Mouse (Mus musculus) neural tube, embryonic 14.5 days (tissue): ENCODE data around the gene Purb. TPM values are rescaled to one million over a fixed set of nuclear protein-coding genes. Genes with fewer than 3 reads are reported as not detected.

Source experiments
- ATAC-seq: fragments of 200-750 bp; cut with Nextera tagmentation; 2 replicates; pipeline ENCODE4 v1.8.0; 2017; ENCODE audit warnings: low read depth, mild to moderate bottlenecking, moderate TSS enrichment, moderate library complexity
- H3K27ac ChIP-seq: fragments of 300-500 bp; sonication (generic); 2 replicates; pipeline ENCODE4 v1.5.1; 2014; ENCODE audit warnings: low read depth, mild to moderate bottlenecking, control low read depth, low read length, moderate library complexity, mixed read lengths
- H3K27me3 ChIP-seq: fragments of 300-500 bp; sonication (generic); 2 replicates; pipeline ENCODE4 v1.6.1; 2014; ENCODE audit warnings: low read length; ENCODE audit not compliant: control insufficient read depth, insufficient read depth
- H3K36me3 ChIP-seq: fragments of 300-500 bp; sonication (generic); 2 replicates; pipeline ENCODE4 v1.6.1; 2014; ENCODE audit warnings: low read length, mixed read lengths; ENCODE audit not compliant: control insufficient read depth, insufficient read depth
- H3K4me1 ChIP-seq: fragments of 300-500 bp; sonication (generic); 2 replicates; pipeline ENCODE4 v1.6.1; 2014; ENCODE audit warnings: low read length; ENCODE audit not compliant: control insufficient read depth, insufficient read depth
- H3K4me2 ChIP-seq: fragments of 300-500 bp; sonication (generic); 2 replicates; pipeline ENCODE4 v1.6.1; 2014; ENCODE audit warnings: mild to moderate bottlenecking, low read depth, low read length, control low read depth
- H3K4me3 ChIP-seq: fragments of 300-500 bp; sonication (generic); 2 replicates; pipeline ENCODE4 v1.5.1; 2014; ENCODE audit warnings: low read depth, low read length, control low read depth, mixed read lengths
- H3K9ac ChIP-seq: fragments of 300-500 bp; sonication (generic); replicated peaks from 2 replicates; pipeline ENCODE4 v1.6.1; 2014; ENCODE audit warnings: low read depth, mild to moderate bottlenecking, control low read depth, low read length, mixed read lengths
- H3K9me3 ChIP-seq: fragments of 300-500 bp; sonication (generic); 2 replicates; pipeline ENCODE4 v1.6.1; 2016; ENCODE audit warnings: low read length; ENCODE audit not compliant: control insufficient read depth
- WGBS: fragments of 180-500 bp; shearing (Covaris S2); extraction: QIAGEN DNeasy Blood & Tissue Kit; methylation state at CpG from one replicate; pipeline ENCODE4 v1.1.7; 2014; 5-methylcytosine and 5-hydroxymethylcytosine counted together
- polyA plus RNA-seq: library from polyadenylated mRNA; unstranded; fragments of >200 nt; fragmentation: Nextera tagmentation; extraction: Ambion mirVana; gene quantifications from 2 replicates; pipeline ENCODE4 v1.2.1, GENCODE M21; 2014

The Purb gene
- polyA plus RNA-seq, 1 experiment from 2014 or later, result 11.6 TPM

- Histone ChIP-seq H3K4me2 (no peak overlapping the region), H3K9ac (no peak overlapping the region), H3K27ac (no peak overlapping the region), H3K4me3 (no peak overlapping the region), H3K36me3 (no peaks in the 10 kb centered on the region), H3K27me3 (no peaks in the 10 kb centered on the region), H3K4me1 (peaks cover 18% of the 10 kb centered on the region), H3K9me3 (no peaks in the 10 kb centered on the region)
- WGBS, result 96% methylated on average over 1 of the region's 1 CpGs
- no peak for ATAC-seq
Observed at GRCm38 (mm10) chr11:6477350-6477749, 1.6 kb upstream of the Purb start.

- Histone ChIP-seq H3K4me1 (peaks cover 22% of the 10 kb centered on the region), H3K9me3 (no peaks in the 10 kb centered on the region), H3K9ac (no peak overlapping the region), H3K27me3 (no peaks in the 10 kb centered on the region), H3K36me3 (no peaks in the 10 kb centered on the region), H3K27ac (no peak overlapping the region), H3K4me3 (no peak overlapping the region), H3K4me2 (no peak overlapping the region)
- ATAC-seq, result no peak
- WGBS, result 70% methylated on average over 6 of the region's 6 CpGs
Observed at GRCm38 (mm10) chr11:6476876-6477275, 1.2 kb upstream of the Purb start.

- Histone ChIP-seq H3K27ac (peak overlapping the region; percentile 97), H3K36me3 (no peaks in the 10 kb centered on the region), H3K27me3 (no peaks in the 10 kb centered on the region), H3K4me3 (peak overlapping the region; percentile 96), H3K9me3 (no peaks in the 10 kb centered on the region), H3K9ac (peak overlapping the region; percentile 92), H3K4me1 (peaks cover 34% of the 10 kb centered on the region), H3K4me2 (peak overlapping the region; percentile 97)
- peak; percentile 28 for ATAC-seq
- under 1% methylated on average over 93 of the region's 109 CpGs for WGBS
Observed at GRCm38 (mm10) chr11:6474874-6475731, 614 bp downstream of the Purb start.

- Histone ChIP-seq H3K9ac (peak overlapping the region; percentile 92), H3K27me3 (no peaks in the 10 kb centered on the region), H3K9me3 (no peaks in the 10 kb centered on the region), H3K27ac (peak overlapping the region; percentile 97), H3K4me3 (peak overlapping the region; percentile 96), H3K4me2 (peak overlapping the region; percentile 97), H3K4me1 (peaks cover 38% of the 10 kb centered on the region), H3K36me3 (no peaks in the 10 kb centered on the region)
- WGBS, result 41% methylated on average over 6 of the region's 6 CpGs
- ATAC-seq, result no peak
Observed at GRCm38 (mm10) chr11:6474381-6474780, 1.3 kb downstream of the Purb start.

GRCm38 (mm10) chr11:6472076-6472475, 3.6 kb downstream of the Purb start:
- Histone ChIP-seq H3K36me3 (no peaks in the 10 kb centered on the region; the same call in 1 of the 2 replicates), H3K27ac (no peak overlapping the region), H3K9ac (peak overlapping the region; percentile 56; the same call in 1 of the 2 replicates), H3K9me3 (no peaks in the 10 kb centered on the region), H3K4me3 (peak overlapping the region; percentile 96), H3K4me1 (peaks cover 52% of the 10 kb centered on the region), H3K4me2 (peak overlapping the region; percentile 97), H3K27me3 (no peaks in the 10 kb centered on the region)
- no peak for ATAC-seq

- Histone ChIP-seq H3K27me3 (no peaks in the 10 kb centered on the region), H3K4me1 (peaks cover 52% of the 10 kb centered on the region), H3K9me3 (no peaks in the 10 kb centered on the region), H3K4me3 (peak overlapping the region; percentile 96), H3K27ac (0 out of 2 replicates have a peak overlapping the region, but pooled peaks have one; percentile 48), H3K4me2 (peak overlapping the region; percentile 97), H3K36me3 (no peaks in the 10 kb centered on the region; the same call in 1 of the 2 replicates), H3K9ac (peak overlapping the region; percentile 56)
- WGBS, result 6% methylated on average over 1 of the region's 1 CpGs
- ATAC-seq, result no peak
Observed at GRCm38 (mm10) chr11:6471493-6471892, 4.2 kb downstream of the Purb start.

GRCm38 (mm10) chr11:6471054-6471453, 4.7 kb downstream of the Purb start:
- Histone ChIP-seq H3K27me3 (no peaks in the 10 kb centered on the region), H3K9ac (peak overlapping the region; percentile 43; the same call in 1 of the 2 replicates), H3K27ac (peak overlapping the region; percentile 48; the same call in 1 of the 2 replicates), H3K36me3 (no peaks in the 10 kb centered on the region; the same call in 1 of the 2 replicates), H3K4me3 (peak overlapping the region; percentile 96), H3K4me2 (peak overlapping the region; percentile 97), H3K9me3 (no peaks in the 10 kb centered on the region), H3K4me1 (peaks cover 52% of the 10 kb centered on the region)
- WGBS, result 36% methylated on average over 2 of the region's 2 CpGs
- ATAC-seq, result no peak

- H3K9me3 ChIP-seq, result no peaks in the 10 kb centered on the region
- 90% methylated on average over 2 of the region's 2 CpGs for WGBS
- no peak for ATAC-seq
- 0 out of 2 replicates have a peak overlapping the region, but pooled peaks have one; percentile 4 for H3K4me2 ChIP-seq
- H3K9ac ChIP-seq, result no peak overlapping the region
- H3K27ac ChIP-seq, result no peak overlapping the region
- H3K36me3 ChIP-seq, result no peaks in the 10 kb centered on the region; the same call in 1 of the 2 replicates
- H3K4me3 ChIP-seq, result no peak overlapping the region
- peaks cover 41% of the 10 kb centered on the region for H3K4me1 ChIP-seq
- no peaks in the 10 kb centered on the region for H3K27me3 ChIP-seq
Observed at GRCm38 (mm10) chr11:6468541-6468940, 7.2 kb downstream of the Purb start.

- H3K9ac ChIP-seq, result no peak overlapping the region
- peak; percentile 49; the same call in 1 of the 2 replicates for ATAC-seq
- H3K4me3 ChIP-seq, result no peak overlapping the region
- 30% methylated on average over 4 of the region's 4 CpGs for WGBS
- no peaks in the 10 kb centered on the region; the same call in 1 of the 2 replicates for H3K36me3 ChIP-seq
- no peak overlapping the region for H3K27ac ChIP-seq
- no peak overlapping the region for H3K4me2 ChIP-seq
- H3K4me1 ChIP-seq, result peaks cover 17% of the 10 kb centered on the region
- no peaks in the 10 kb centered on the region for H3K9me3 ChIP-seq
- H3K27me3 ChIP-seq, result no peaks in the 10 kb centered on the region
Observed at GRCm38 (mm10) chr11:6465122-6465521, 10.6 kb downstream of the Purb start.
